Mouse (Mus musculus) megakaryocyte, embryonic 14.5 days (primary cell): ENCODE data around the gene Rad51b.

Experiments
- FLI1 ChIP-seq: IDR thresholded peaks from 2 replicates; pipeline ENCODE4 v1.6.1; 2012; ENCODE audit warnings: low read length, inconsistent platforms, mixed read lengths
- GATA1 ChIP-seq: IDR thresholded peaks from 3 replicates; pipeline ENCODE4 v1.6.1; 2012; ENCODE audit warnings: mixed read lengths, low read length, inconsistent platforms, borderline replicate concordance

DNA sequence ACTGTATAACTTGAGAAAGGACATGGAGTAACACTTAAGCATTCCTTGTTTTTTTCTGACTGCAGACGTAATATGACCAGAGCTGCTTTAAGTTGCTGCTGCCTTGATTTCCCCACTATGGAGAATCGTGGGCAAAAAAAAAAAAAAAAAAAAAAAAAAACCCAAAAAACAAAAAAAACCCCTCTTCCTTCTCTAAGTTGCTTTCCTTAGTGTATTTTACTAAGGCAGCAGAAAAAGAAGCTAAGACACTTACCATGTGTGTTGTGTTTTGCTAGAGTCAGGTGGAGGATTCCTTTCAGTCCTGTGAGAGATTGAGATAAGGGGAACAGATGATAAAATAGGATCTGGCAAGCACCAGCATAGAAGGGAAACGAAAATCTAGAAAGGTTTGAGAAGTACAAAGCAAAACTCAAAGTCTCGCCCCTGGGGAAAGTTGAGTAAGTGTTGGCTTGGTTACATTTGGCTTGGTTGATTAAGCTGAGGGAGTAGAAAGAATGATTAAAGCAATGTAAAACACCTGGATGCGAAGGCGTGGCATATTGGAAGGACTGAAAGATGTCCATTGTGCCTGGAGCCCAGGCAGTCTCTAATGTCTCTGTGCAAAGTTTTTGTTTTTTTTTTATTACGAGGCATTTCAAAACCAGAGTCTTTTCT lies 72.6 kb downstream of the Rad51b start:
- TF ChIP-seq GATA1, result no peak
- TF ChIP-seq FLI1, result no peak
